9 mouse cellular contexts compared by ENCODE assay signal in genomic region chr11:120045839-120046552, GRCm38 (mm10). TPM values are rescaled to one million over a fixed set of nuclear protein-coding genes. Genes with fewer than 3 reads are reported as not detected.
DNase-seq lines count a peak whose midpoint lies in the region; ATAC-seq and TF ChIP-seq lines count a peak whose summit lies in the region.
"Had no signal": no experiment of that assay in that cellular context is flagged by ENCODE, and none has a peak within 500 bp of the region (broad histone marks: within the 10 kb centered on the region; RNA-seq: fewer than 3 reads in every experiment).

No protein-coding gene starts in this region.

- H3K27me3 ChIP-seq in testis, adult 2 months (ENCODE audit: control insufficient read depth, insufficient read depth, low read length) = peaks cover 3% of the 10 kb centered on the region; the same call in 1 of the 2 replicates
- H3K27me3 ChIP-seq in hindbrain, embryonic 12.5 days = peaks cover 37% of the 10 kb centered on the region
- H3K27me3 ChIP-seq in midbrain, embryonic 14.5 days (ENCODE audit: control insufficient read depth, insufficient read depth, low read length) = no peaks in the 10 kb centered on the region; the same call in 1 of the 2 replicates

- ATAC-seq in hindbrain, embryonic 12.5 days (ENCODE audit: low FRiP score) = 0 out of 2 replicates have a peak, but pooled peaks have one; percentile 12
- ATAC-seq in midbrain, embryonic 14.5 days (ENCODE audit: low FRiP score, low TSS enrichment) = 0 out of 2 replicates have a peak, but pooled peaks have one; percentile 9
- no peak for ATAC-seq in megakaryocyte progenitor cell, adult 5-6 weeks (replicated peaks; ENCODE audit: poor library complexity)

- peak overlapping the region; percentile 53; the same call in 1 of the 2 replicates for H3K4me3 ChIP-seq in testis, adult 2 months (ENCODE audit: control insufficient read depth, low read depth, low read length)
- peak overlapping the region; percentile 67 for H3K4me3 ChIP-seq in hindbrain, embryonic 12.5 days
- peak overlapping the region; percentile 68 for H3K4me3 ChIP-seq in midbrain, embryonic 14.5 days (replicated peaks; ENCODE audit: low read depth, low read length)

- WGBS in hindbrain, embryonic 12.5 days = 42% methylated on average over 11 of the region's 11 CpGs
- 38% methylated on average over 11 of the region's 11 CpGs for WGBS in midbrain, embryonic 14.5 days

- H3K4me1 ChIP-seq in testis, adult 2 months (ENCODE audit: control insufficient read depth, insufficient read depth, low read length) = peaks cover 7% of the 10 kb centered on the region
- peaks cover 53% of the 10 kb centered on the region for H3K4me1 ChIP-seq in hindbrain, embryonic 12.5 days
- peaks cover 34% of the 10 kb centered on the region for H3K4me1 ChIP-seq in midbrain, embryonic 14.5 days (ENCODE audit: control insufficient read depth, insufficient read depth, low read length)

- H3K9ac ChIP-seq in hindbrain, embryonic 12.5 days = peak overlapping the region; percentile 86
- H3K9ac ChIP-seq in midbrain, embryonic 14.5 days (replicated peaks; ENCODE audit: low read length) = peak overlapping the region; percentile 94

- no peak for TF ChIP-seq CTCF in testis, adult 2 months (IDR thresholded peaks at IDR 0.05; ENCODE audit: control insufficient read depth, insufficient read depth, insufficient replicate concordance, low read depth, low read length)

- no peaks in the 10 kb centered on the region for H3K9me3 ChIP-seq in hindbrain, embryonic 12.5 days (replicated peaks)
- H3K9me3 ChIP-seq in midbrain, embryonic 14.5 days (ENCODE audit: control insufficient read depth, low read length) = no peaks in the 10 kb centered on the region

- no peaks in the 10 kb centered on the region for H3K36me3 ChIP-seq in testis, adult 2 months (ENCODE audit: control insufficient read depth, insufficient read depth, low read length)
- no peaks in the 10 kb centered on the region for H3K36me3 ChIP-seq in hindbrain, embryonic 12.5 days
- H3K36me3 ChIP-seq in midbrain, embryonic 14.5 days (ENCODE audit: control insufficient read depth, insufficient read depth, low read length) = no peaks in the 10 kb centered on the region

- DNase-seq in cerebellum, adult 11-12 months = peak; percentile 82
- no peak for DNase-seq in cerebellum, adult 9-10 months
- no peak for DNase-seq in testis, postnatal 10 days (ENCODE audit: low spot score)
- peak; percentile 63 for DNase-seq in midbrain, embryonic 14.5 days
- DNase-seq in spleen, adult 18-20 months = no peak

- H3K27ac ChIP-seq in testis, adult 2 months (ENCODE audit: control insufficient read depth, insufficient read depth, low read depth, low read length) = no peak overlapping the region
- peak overlapping the region; percentile 77 for H3K27ac ChIP-seq in hindbrain, embryonic 12.5 days
- H3K27ac ChIP-seq in midbrain, embryonic 14.5 days (replicated peaks; ENCODE audit: low read depth, low read length) = peak overlapping the region; percentile 89

- TF ChIP-seq POLR2A in testis, adult 2 months (IDR thresholded peaks at IDR 0.05; ENCODE audit: control insufficient read depth, low read depth, low read length) = no peak

- peak overlapping the region; percentile 96 for H3K4me2 ChIP-seq in hindbrain, embryonic 12.5 days (replicated peaks)
- H3K4me2 ChIP-seq in midbrain, embryonic 14.5 days (ENCODE audit: low read length) = peak overlapping the region; percentile 89

RNA-seq across cellular contexts. Expression of gene Aatk, which starts 1.0 kb away (rescaled TPM):
- polyA plus RNA-seq in testis, adult 2 months (2012; rRNA removed) = 0.84 and 1.1 TPM in 2 replicates
- 12.6 and 13.5 TPM in 2 replicates for polyA plus RNA-seq in hindbrain, embryonic 12.5 days (2016; fragmentation: Nextera tagmentation; extraction: Ambion mirVana)
- 34.6 and 36.1 TPM in 2 replicates for polyA plus RNA-seq in midbrain, embryonic 14.5 days (2014; fragmentation: Nextera tagmentation; extraction: Ambion mirVana)
- total RNA-seq in megakaryocyte progenitor cell, adult 5-6 weeks (2015) = 4.7 and 6.3 TPM in 2 replicates
- total RNA-seq in megakaryocyte progenitor cell, adult 5-6 weeks (2017) = 5.6 and 6.3 TPM in 2 replicates
- polyA plus RNA-seq: C2C12 had no signal

RNA-seq across cellular contexts. Expression of gene Cep131, which starts 40.6 kb away (rescaled TPM):
- 41.3 and 44.7 TPM in 2 replicates for polyA plus RNA-seq in testis, adult 2 months (2012; rRNA removed)
- polyA plus RNA-seq in hindbrain, embryonic 12.5 days (2016; fragmentation: Nextera tagmentation; extraction: Ambion mirVana) = 39.5 and 47.3 TPM in 2 replicates
- 27.6 and 31.9 TPM in 2 replicates for polyA plus RNA-seq in midbrain, embryonic 14.5 days (2014; fragmentation: Nextera tagmentation; extraction: Ambion mirVana)
- 5.1 and 5.2 TPM in 2 replicates for total RNA-seq in megakaryocyte progenitor cell, adult 5-6 weeks (2015)
- total RNA-seq in megakaryocyte progenitor cell, adult 5-6 weeks (2017) = 12.3 and 19.3 TPM in 2 replicates

RNA-seq across cellular contexts. Expression of gene Tepsin, which starts 52.5 kb away (rescaled TPM):
- polyA plus RNA-seq in testis, adult 2 months (2012; rRNA removed) = 19.2 and 19.9 TPM in 2 replicates
- 17.3 and 22.0 TPM in 2 replicates for polyA plus RNA-seq in hindbrain, embryonic 12.5 days (2016; fragmentation: Nextera tagmentation; extraction: Ambion mirVana)
- 15.9 and 18.0 TPM in 2 replicates for polyA plus RNA-seq in midbrain, embryonic 14.5 days (2014; fragmentation: Nextera tagmentation; extraction: Ambion mirVana)
- 8.3 and 10.3 TPM in 2 replicates for total RNA-seq in megakaryocyte progenitor cell, adult 5-6 weeks (2015)
- total RNA-seq in megakaryocyte progenitor cell, adult 5-6 weeks (2017) = 8.3 and 8.8 TPM in 2 replicates

RNA-seq across cellular contexts. Expression of gene Ndufaf8, which starts 52.7 kb away (rescaled TPM):
- 47.0 and 59.4 TPM in 2 replicates for polyA plus RNA-seq in testis, adult 2 months (2012; rRNA removed)
- 45.8 and 52.7 TPM in 2 replicates for polyA plus RNA-seq in hindbrain, embryonic 12.5 days (2016; fragmentation: Nextera tagmentation; extraction: Ambion mirVana)
- 61.2 and 61.3 TPM in 2 replicates for polyA plus RNA-seq in midbrain, embryonic 14.5 days (2014; fragmentation: Nextera tagmentation; extraction: Ambion mirVana)
- total RNA-seq in megakaryocyte progenitor cell, adult 5-6 weeks (2015) = 18.6 and 24.5 TPM in 2 replicates
- total RNA-seq in megakaryocyte progenitor cell, adult 5-6 weeks (2017) = 20.0 and 20.6 TPM in 2 replicates

Comparison
In these comparisons a context has a peak if more than half of its experiments do, and no peak if none do; other contexts are left out.
1. DNase-seq: peak in cerebellum, adult 11-12 months (single experiment) and midbrain, embryonic 14.5 days (single experiment); none in cerebellum, adult 9-10 months (single experiment), testis, postnatal 10 days (single experiment) and spleen, adult 18-20 months (0 of 2).
2. Peak in every context shown above with its lines, with median percentiles within 50 percentile points of each other: H3K4me3 ChIP-seq.